Mouse (Mus musculus) liver, embryonic 14.5 days (tissue): ENCODE data around the gene Zfp324.

Experiments used
- CTCF ChIP-seq: IDR thresholded peaks from 2 replicates; pipeline ENCODE4 v1.5.1; 2016; ENCODE audit warnings: antibody characterized with exemption, low read depth, control low read depth
- EP300 ChIP-seq: IDR thresholded peaks from 2 replicates; pipeline ENCODE4 v1.6.1; 2016; ENCODE audit warnings: antibody characterized with exemption, low read depth

- no peak for TF ChIP-seq CTCF
- TF ChIP-seq EP300: no peak
Observed at GRCm38 (mm10) chr7:12993148-12993547, 27.5 kb downstream of the Zfp324 start.
